Mouse (Mus musculus) myocyte (in vitro differentiated cells): ENCODE data around the gene Ubr2.

Source experiments
- CEBPB ChIP-seq: IDR thresholded peaks from 2 replicates; pipeline ENCODE4 v1.6.1; 2011; ENCODE audit warnings: mild to moderate bottlenecking, moderate library complexity; ENCODE audit not compliant: poor library complexity, insufficient read depth, severe bottlenecking
- E2F4 ChIP-seq: IDR thresholded peaks from one replicate; pipeline ENCODE4 v1.6.1; 2011; ENCODE audit warnings: mild to moderate bottlenecking, control low read depth, moderate library complexity; ENCODE audit not compliant: insufficient read depth
- MAX ChIP-seq: IDR thresholded peaks from one replicate; pipeline ENCODE4 v1.6.1; 2011; ENCODE audit warnings: low read depth, mild to moderate bottlenecking, control low read depth
- MYOD1 ChIP-seq, 3 experiments: IDR thresholded peaks; one replicate each; pipeline ENCODE4 v1.6.1; 2011; ENCODE audit warnings: control low read depth in 2 of 3, low read depth in 2 of 3, mild to moderate bottlenecking in 2 of 3, moderate library complexity in 1 of 3; ENCODE audit not compliant: insufficient read length in 2 of 3, control insufficient read depth in 1 of 3
- MYOG ChIP-seq, 3 experiments: IDR thresholded peaks; one replicate each; pipeline ENCODE4 v1.6.1; 2011; ENCODE audit warnings: control low read depth in 2 of 3, low read depth in 2 of 3, mild to moderate bottlenecking in 2 of 3; ENCODE audit not compliant: insufficient read length in 2 of 3, control insufficient read depth in 1 of 3, insufficient read depth in 1 of 3
- POLR2A ChIP-seq: IDR thresholded peaks from one replicate; pipeline ENCODE4 v1.6.1; 2011; ENCODE audit warnings: low read depth, mild to moderate bottlenecking, control low read depth, moderate library complexity; ENCODE audit not compliant: insufficient read length
- REST ChIP-seq: IDR thresholded peaks from one replicate; pipeline ENCODE4 v1.6.1; 2011; ENCODE audit warnings: mild to moderate bottlenecking, control low read depth, moderate library complexity; ENCODE audit not compliant: insufficient read depth, insufficient read length
- TCF12 ChIP-seq: IDR thresholded peaks from one replicate; pipeline ENCODE4 v1.6.1; 2011; ENCODE audit warnings: mild to moderate bottlenecking, control low read depth; ENCODE audit not compliant: poor library complexity, insufficient read depth, severe bottlenecking
- USF1 ChIP-seq: IDR thresholded peaks from one replicate; pipeline ENCODE4 v1.6.1; 2011; ENCODE audit warnings: low read depth, mild to moderate bottlenecking, control low read depth, moderate library complexity

DNA sequence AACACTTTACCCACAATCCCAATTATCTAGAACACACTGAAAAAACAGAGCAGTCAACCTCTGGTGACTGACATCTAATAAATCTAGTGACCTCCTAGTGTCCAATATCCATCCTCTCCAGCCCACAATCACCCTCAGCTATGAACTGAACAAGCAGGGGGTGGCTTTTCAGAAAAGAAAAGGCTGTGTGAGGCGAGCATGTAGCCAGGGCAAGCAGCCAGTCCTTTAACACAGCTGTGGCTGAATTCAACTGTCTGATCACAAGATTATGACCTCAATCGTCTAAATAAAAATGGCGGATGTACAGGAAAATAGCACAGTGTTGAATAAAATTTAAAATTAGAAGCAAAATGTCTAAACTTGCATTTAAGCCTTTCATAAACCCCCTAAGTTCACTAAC, 22.7 kb downstream of the Ubr2 start:
- TF ChIP-seq MYOD1 (IDR thresholded peaks at IDR 0.05; ENCODE audit: control insufficient read depth in 1 of 3, insufficient read length in 2 of 3, low read depth in 2 of 3) (peak in 1 of 3 experiments; percentile 10), TCF12 (no peak), POLR2A (no peak), USF1 (no peak), E2F4 (no peak), REST (no peak), MAX (no peak), MYOG (IDR thresholded peaks at IDR 0.05; ENCODE audit: control insufficient read depth in 1 of 3, insufficient read depth in 1 of 3, insufficient read length in 2 of 3, low read depth in 2 of 3) (no peak), CEBPB (no peak)
